Mouse (Mus musculus): ENCODE measurements at regions not wholly inside any gene's neighbourhood (a gene's known extent, or its start where the extent isn't known, plus 50 kb on each side); places are given as distances from the start of the nearest gene placed in this dataset.

DNA sequence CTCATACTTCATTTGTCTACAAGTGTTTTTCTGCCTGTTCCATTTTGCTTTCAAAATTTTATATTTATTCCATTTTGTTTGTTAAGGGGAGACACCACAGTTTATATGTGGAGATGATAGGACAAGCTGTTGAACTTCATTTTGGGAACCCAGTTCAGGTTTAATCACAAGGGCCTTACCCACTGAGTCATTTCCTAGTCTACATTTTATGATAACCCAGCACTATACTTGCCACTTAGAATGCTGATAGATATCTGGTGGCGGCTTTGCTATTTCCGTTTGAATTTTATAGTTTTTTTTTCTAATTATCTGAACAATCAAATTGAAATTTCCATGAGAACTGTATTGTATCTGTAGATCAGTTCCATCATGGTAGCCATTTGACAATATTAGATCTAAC is 869.5 kb upstream of the B3galt2 start:
- no peak overlapping the region for H3K4me3 ChIP-seq
- H3K9me3 ChIP-seq, result no peaks in the 10 kb centered on the region
- no peaks in the 10 kb centered on the region for H3K27me3 ChIP-seq (ENCODE audit: poor library complexity, severe bottlenecking)
- H3K36me3 ChIP-seq (replicated peaks), result no peaks in the 10 kb centered on the region
- H3K4me1 ChIP-seq, result 0 out of 2 replicates have a peak, but pooled peaks cover 7% of the 10 kb centered on the region
- DNase-seq (ENCODE audit: extremely low spot score, low spot score), result no peak
- H3K27ac ChIP-seq, result no peak overlapping the region
- WGBS, result 98% methylated on average over 2 of the region's 2 CpGs

All from forebrain, embryonic 10.5 days (tissue).